Mouse (Mus musculus) forelimb bud, embryonic 11.5 days (tissue): ENCODE data around the gene Sox2.

Source experiments
- DNase-seq: peaks from one replicate; pipeline ENCODE4 v3.0.0-alpha.2; 2012; ENCODE audit warnings: low read depth, low spot score

The Sox2 gene

DNA sequence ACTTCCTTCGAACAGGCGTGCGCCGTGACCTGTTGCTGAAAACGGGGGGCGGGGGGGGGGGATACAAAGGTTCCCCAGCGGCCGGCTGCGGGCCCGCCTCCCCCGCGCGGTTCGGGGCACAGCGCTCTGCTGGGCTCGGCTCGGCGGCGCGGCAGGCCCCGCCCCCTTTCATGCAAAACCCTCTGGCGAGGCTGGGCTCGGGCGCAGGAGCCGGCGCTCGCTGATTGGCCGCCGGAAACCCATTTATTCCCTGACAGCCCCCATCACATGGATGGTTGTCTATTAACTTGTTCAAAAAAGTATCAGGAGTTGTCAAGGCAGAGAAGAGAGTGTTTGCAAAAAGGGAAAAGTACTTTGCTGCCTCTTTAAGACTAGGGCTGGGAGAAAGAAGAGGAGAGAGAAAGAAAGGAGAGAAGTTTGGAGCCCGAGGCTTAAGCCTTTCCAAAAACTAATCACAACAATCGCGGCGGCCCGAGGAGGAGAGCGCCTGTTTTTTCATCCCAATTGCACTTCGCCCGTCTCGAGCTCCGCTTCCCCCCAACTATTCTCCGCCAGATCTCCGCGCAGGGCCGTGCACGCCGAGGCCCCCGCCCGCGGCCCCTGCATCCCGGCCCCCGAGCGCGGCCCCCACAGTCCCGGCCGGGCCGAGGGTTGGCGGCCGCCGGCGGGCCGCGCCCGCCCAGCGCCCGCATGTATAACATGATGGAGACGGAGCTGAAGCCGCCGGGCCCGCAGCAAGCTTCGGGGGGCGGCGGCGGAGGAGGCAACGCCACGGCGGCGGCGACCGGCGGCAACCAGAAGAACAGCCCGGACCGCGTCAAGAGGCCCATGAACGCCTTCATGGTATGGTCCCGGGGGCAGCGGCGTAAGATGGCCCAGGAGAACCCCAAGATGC lies at the start of gene Sox2:
TSS of gene Sox2 (plus strand) at position 680 of the 895 bp plus-strand sequence.
- DNase-seq: no peak

GRCm38 (mm10) chr3:34601116-34601515 lies 49.1 kb upstream of the Sox2 start:
- DNase-seq: no peak

- DNase-seq: no peak
Measured at GRCm38 (mm10) chr3:34614107-34614506, 36.1 kb upstream of the Sox2 start.

DNA sequence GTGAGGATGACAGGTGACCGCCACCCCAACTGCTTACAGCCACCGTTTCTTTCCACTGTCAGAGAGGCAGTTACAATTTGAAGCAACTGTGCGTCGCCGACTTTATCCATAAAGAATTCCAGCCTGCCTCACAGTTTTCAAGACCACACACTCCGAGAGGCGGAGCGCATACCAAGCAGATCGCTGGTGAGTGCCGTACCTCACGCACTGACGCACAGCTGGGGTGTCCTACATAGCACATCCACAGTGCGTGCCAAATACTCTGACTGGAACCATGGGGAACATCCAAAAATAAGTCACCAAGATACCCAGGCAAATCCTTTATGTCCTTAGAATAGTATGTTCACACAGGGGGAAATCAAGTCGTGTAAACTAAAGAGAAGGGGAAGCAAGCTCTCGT lies 34.7 kb upstream of the Sox2 start:
- DNase-seq: no peak

GRCm38 (mm10) chr3:34618934-34619333 lies 31.3 kb upstream of the Sox2 start:
- no peak for DNase-seq

DNA sequence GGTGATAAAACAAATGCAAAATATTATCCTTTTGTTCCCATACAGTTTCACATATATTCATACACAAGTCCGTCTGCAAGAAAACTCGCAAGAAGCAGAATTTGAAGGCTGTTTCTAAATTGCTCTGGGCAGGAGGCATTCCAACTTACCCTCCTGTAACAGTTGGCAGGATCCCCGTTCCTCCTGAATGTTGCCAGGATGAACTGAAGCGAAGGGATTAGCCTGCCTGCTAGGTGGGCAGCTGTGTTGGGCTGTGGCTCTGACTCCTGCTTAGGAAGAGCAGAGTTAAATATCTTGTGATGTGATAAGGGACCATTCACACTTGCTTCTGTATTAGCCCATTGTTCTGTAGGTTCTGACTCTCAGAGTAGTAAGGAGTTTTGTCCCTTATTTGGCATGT lies 30.1 kb upstream of the Sox2 start:
- DNase-seq: no peak

DNA sequence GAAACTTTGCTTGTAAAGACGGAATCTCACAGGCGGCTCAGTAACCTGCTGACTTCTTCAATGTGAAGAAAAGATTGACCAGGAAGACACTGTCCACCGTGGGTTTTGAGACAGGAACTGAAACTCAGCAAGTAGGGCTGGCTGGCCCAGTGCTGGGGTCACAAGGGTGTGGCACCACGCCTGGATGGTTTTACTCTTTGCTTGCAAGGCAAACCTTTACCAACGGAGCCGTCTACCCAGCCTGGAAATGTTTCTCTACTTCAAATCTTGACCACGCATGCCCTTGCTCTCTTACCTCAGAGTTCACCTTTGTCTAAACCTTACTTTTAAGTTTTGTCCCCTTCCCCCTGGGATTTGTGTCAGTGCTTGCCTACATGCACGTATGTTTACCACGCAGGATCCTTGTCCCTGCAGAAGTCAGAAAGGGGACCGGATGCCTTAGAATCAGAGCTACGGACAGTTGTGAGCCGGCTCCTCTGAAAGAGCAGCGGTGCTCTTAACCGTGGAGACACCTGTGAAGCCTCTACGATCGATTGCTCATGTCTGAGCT lies 25.4 kb upstream of the Sox2 start:
- DNase-seq: no peak

DNA sequence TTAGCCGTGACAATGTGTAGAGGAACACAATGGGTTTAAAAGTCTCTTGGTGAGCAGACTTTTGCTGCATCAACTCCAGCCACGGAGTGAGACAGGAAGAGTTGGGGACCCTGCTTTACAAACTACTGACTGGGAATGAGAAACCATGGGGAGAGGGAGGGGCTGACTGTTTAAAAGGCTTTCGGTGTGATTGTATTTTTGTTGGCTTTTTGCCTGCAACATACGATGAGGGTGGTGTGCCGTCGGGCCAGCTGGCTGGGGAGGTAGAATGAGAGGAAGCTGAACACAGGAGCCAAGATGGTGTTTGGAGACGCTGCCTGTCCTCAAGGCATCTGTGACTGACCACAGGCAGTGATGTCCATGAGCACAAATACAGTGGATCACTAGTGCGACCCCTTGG lies 23.7 kb upstream of the Sox2 start:
- no peak for DNase-seq

DNA sequence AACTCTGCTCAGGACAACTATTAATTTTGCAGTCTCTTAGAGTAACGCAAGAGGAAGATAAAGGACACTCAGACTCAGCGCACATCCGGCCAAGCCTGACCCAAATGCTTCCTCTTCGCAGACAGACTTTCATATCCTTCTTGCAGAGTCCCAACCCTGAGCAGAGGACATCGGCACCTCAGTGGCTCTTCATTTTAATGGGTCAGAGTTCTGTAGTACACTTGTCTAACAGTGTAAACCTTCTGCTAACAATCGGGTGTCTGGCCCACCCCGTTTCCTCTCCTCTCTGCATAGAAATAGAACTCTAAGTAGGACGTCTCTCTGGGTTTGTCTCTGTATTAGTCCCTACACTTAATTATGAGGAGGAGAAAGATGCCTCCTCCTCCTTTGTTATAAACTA lies 20.2 kb upstream of the Sox2 start:
- DNase-seq: no peak

DNA sequence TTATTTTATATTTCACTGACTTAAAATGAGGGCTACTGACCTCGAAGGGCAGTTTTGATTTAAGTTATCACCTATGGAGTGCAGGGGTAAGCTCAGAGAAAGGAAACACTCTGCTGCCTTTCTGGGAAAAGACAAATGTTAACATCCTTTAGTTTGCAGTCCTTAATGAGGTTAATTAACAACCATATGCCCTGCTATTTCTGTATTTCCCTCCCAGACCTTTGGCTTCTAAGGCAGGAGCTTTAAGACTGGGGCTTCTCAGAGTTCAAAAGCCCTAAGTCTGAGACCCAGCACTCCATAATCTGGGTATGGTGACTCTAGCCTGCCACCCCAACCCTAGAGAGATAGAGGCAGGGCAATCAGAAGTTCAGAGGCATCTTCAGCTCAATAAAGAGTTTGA lies 19.5 kb upstream of the Sox2 start:
- DNase-seq: no peak

GRCm38 (mm10) chr3:34636958-34637357 lies 13.2 kb upstream of the Sox2 start:
- no peak for DNase-seq

DNA sequence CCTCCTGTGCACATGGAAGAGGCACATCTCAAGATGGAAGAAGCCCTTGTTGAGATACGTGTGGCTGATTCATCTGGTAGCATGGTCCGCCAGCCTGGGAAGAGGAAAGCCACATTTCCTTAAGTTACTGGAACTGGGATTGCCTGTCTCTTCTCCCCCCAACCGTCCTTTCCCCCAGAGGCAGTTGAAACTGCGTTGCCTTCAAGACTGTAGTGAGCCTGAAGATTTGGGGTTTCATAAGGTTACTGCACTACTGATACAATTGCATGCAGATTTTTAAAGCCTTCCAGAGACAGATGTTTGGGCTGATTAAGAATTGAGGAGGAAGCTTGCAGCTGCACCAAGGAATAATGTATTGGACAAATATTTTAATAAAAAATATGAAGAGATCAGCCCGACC lies 12.7 kb upstream of the Sox2 start:
- DNase-seq: no peak

- no peak for DNase-seq
Measured at GRCm38 (mm10) chr3:34637926-34638325, 12.3 kb upstream of the Sox2 start.

- no peak for DNase-seq
Measured at GRCm38 (mm10) chr3:34638344-34638743, 11.9 kb upstream of the Sox2 start.

DNA sequence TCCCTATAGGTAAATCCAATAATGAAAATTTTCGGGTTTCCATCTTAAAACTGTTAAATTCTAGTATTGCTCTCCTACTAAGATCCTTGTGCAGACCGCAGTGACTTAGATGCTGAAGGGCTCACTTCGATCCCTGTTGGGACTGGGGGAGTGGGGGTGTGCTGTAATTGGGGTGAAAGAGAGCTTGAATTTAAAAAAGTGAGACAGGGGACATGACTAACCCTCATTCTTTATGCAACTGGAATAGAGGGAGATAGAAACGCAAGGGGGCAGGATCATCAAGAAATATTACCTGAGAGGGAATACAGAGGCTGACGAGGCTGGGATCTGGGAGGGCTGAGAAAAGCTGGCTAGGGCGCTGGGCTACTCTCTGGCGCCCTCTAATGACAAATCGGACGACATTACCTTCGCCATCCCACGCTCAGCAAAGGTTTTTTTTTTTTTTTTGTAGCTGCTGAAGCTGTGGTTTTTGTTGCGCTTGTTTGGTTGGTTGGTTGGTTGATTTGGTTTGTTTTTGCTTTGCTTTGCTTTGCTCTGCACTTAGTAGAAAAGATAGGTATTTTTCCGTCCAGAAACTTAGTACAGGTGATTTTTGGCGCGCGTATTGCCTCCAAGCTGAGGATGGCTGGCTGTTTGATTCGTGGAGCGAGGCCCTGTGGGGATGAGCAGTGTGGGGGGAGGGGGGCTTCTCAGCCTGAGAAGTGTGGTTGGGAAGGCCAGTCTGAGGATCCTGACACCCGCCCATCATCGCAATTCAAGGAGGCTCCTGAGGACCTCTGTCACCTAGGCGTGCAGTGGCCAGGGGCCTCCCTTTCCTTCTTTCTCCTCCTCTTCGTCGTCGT lies 11.0 kb upstream of the Sox2 start:
- peak; percentile 77 for DNase-seq

GRCm38 (mm10) chr3:34639873-34640270 lies 10.3 kb upstream of the Sox2 start:
- no peak for DNase-seq

DNA sequence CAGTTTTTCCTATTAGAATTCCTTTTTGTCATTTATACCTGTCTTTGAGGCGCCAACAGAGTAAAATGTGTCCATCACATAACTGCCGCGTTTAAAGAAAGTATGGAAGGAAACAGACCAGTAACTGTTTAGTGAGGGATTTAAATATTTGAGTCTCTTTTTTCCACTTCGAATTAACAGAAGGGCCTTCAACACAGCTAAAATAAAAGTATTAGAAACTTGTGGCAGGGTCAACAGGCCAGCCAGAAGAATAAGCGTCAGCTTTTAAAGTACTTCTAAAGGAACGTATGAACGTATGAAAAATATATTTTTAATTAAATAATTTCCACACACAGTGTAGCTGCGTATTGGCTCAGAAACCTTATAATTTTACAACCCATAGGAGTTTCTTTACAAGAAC lies 9.9 kb upstream of the Sox2 start:
- no peak for DNase-seq

DNA sequence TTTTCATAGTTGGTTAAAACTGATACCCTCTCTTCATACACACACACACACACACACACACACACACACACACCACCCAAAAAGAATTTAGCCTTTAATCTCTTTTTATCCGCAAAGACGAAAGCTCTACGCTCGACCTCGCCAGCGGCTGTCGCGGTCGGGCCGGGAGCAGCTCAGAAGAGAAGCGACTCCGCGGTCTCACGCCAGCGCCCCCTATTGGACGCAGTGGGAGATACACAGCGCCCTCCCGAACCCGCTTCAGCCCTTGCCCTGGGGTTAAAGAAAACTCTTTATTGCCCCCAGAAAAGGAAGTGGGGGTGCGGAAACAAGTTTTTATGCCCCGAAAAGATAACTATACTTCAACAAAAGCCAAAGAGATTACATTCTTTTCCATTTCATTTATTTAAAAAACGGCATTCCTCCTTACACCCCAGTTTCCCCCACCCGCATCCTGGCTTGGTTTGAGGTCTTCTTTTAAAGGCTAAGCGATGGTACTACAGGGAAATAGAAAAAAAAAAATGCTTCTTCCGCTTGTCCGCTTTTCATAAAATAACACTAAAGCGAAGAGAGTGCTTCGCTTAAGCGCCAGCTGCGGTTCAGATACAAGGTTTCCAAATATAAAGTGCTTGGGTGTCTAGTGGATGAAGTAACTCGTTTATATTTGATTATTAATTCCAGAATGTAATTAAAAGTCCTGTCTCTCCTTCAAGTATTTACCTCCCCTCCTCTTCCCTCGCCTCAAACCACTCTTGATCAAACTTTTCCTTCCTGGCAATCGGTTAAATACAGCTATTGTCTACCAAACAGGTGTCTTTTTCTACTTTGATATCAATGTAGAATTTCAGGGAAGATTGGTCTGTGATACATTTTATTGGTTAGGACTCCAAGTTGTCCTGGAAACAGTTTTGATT lies 9.3 kb upstream of the Sox2 start:
- DNase-seq: no peak

DNA sequence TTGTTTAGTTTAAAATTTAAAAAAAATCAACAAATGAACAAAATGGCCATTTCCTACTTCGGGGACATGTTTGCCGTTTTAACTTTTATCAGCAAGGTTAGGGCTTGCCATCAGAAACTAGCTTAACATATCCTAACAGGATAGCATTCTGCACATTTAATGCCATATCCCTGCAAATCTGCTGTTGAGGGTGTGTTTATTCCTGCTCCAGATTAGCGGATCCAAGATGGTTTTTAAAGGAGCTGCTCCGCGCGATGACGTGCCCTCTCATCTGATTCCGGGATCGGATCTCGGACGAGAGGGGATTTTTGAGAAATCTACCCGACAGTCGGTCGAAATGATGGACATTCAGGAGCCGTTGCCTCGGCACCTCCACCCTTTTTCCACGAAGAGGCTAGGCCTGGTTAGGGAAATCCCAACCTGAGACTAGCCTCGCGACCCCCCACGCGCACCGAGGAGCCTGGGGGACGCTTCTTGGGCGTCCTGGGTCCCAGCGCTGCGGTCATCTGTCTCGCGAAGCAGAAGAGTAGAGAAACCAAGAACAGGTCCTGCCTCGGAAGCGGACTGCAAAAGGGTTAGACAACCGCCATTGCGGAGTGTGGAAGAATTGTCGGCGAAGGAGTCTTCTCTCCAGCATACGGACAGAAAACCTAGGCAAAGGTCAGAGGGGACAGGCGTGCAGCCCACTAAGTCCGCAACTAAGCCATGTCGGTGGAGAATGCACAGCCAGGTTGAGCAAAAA lies 8.3 kb upstream of the Sox2 start:
- DNase-seq: no peak

DNA sequence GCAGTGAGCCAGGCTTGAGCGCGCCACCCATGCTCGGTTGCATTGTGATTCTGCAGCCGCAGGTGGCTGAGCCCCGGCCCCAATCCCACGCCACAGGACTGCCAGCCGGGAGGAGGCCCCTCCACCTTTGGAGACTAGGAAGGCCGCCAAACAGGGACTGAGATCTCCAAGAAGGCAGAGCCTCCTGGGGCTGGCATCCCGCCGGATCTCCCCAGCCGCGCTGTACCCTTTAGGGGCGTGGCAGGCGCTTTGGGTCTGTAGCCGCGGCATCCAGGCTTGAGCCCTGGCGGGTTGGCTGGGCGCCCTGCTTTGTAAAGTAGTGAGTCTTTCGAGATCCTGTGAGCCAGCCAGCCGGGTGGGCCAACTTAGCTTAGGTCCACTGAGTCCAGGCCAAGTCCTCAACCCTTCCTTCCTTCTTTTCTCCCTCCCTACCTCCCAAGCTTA lies 7.7 kb upstream of the Sox2 start:
- DNase-seq: no peak

- DNase-seq: no peak
Measured at GRCm38 (mm10) chr3:34643067-34643466, 7.1 kb upstream of the Sox2 start.
